Mouse (Mus musculus): Measurements from ENCODE around the gene Scube1. TPM values are rescaled to one million over a fixed set of nuclear protein-coding genes. Genes with fewer than 3 reads are reported as not detected.

The Scube1 gene
- total and polyA plus RNA-seq, 3 experiments, result not detected

DNA sequence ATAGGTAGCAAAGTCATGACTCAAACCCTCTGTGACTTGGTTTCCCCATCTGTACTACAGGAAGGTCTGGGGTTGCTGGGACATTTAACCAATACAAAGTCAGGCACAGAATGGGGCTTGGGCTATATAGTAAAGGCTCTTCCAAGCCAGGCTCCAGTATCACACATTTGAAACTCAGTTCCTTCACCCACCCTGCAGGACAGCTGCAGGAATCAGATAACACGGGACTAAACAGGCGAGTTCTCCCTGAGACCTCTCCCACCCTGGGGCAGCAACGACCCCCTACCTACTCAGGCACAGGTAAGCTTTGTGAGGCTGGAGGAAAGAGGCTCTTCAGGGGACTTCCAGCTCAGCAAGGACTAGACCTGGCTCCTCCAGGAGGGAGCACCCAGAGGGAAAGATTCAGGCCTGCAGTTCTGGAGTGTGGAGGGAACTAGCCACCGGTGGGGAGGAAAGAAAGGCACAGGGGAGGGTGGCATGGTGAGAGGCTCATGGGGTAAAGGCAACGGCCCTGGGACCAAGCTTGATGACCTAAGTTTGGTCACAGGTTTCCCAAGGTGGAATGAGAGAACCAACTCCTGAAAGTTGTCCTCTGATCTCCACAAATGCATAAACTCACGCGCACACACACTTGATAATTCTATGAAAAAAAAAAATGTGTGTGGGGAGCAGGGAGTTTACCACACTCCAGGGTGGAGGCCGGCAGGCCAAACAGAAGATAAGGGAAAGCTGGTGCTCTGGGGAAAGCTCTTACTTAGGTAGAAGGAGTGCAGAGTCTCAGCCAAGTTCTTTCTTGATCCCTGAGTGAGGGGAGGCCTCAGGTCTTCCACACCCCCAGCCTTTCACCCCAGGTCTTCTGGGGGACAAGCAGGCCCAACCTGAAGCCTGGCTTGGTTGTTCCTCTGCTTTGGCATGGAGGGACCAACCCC, 132.3 kb downstream of the Scube1 start:
- peaks cover 9 to 50% of the 10 kb centered on the region in 2 experiments for H3K36me3 ChIP-seq (replicated peaks in 1 of 2; ENCODE audit: control insufficient read depth in 1 of 2, insufficient read depth in 1 of 2, low read length in 1 of 2)
- DNase-seq (ENCODE audit: extremely low read depth), result no peak
- TF ChIP-seq USF1 (IDR thresholded peaks at IDR 0.05; ENCODE audit: low read depth, low read length) (no peak), RCOR1 (conservative IDR thresholded peaks at IDR 0.05; ENCODE audit: low read depth, low read length) (no peak), MYC (IDR thresholded peaks at IDR 0.05; ENCODE audit: low read depth, low read length) (no peak), E2F4 (IDR thresholded peaks at IDR 0.05; ENCODE audit: insufficient replicate concordance, low read depth, low read length) (no peak), RAD21 (IDR thresholded peaks at IDR 0.05; ENCODE audit: low read depth, low read length) (no peak), ZNF384 (IDR thresholded peaks at IDR 0.05; ENCODE audit: low read depth, low read length) (no peak), UBTF (IDR thresholded peaks at IDR 0.05; ENCODE audit: low read depth, low read length) (no peak), IRF4 (IDR thresholded peaks at IDR 0.05; ENCODE audit: low read depth, low read length) (no peak), MAFK (IDR thresholded peaks at IDR 0.05; ENCODE audit: insufficient replicate concordance, low read length) (no peak), MXI1 (IDR thresholded peaks at IDR 0.05; ENCODE audit: low read depth, low read length) (no peak), MAX (IDR thresholded peaks at IDR 0.05; ENCODE audit: low read length) (no peak), NELFE (IDR thresholded peaks at IDR 0.05; ENCODE audit: low read depth, low read length) (no peak), CHD2 (IDR thresholded peaks at IDR 0.05; ENCODE audit: low read length) (no peak), ZKSCAN1 (IDR thresholded peaks at IDR 0.05; ENCODE audit: borderline replicate concordance, low read depth, low read length) (no peak), KAT2A (IDR thresholded peaks at IDR 0.05; ENCODE audit: insufficient replicate concordance, low read length) (no peak), USF2 (conservative IDR thresholded peaks at IDR 0.05; ENCODE audit: low read depth, low read length) (no peak), ZC3H11A (IDR thresholded peaks at IDR 0.05; ENCODE audit: low read depth, low read length) (no peak), EP300 (IDR thresholded peaks at IDR 0.05; ENCODE audit: low read length) (no peak), TBP (conservative IDR thresholded peaks at IDR 0.05; ENCODE audit: low read depth, low read length) (no peak), NRF1 (IDR thresholded peaks at IDR 0.05; ENCODE audit: low read depth, low read length) (no peak)
- no peak overlapping the region for H3K4me2 ChIP-seq (ENCODE audit: insufficient read depth, low read depth, poor library complexity, severe bottlenecking)
- peaks cover 13% of the 10 kb centered on the region for H3K79me2 ChIP-seq (replicated peaks; ENCODE audit: control insufficient read depth, extremely low read depth, insufficient read depth, poor library complexity, severe bottlenecking)
- in situ Hi-C loops (cut with MboI; ENCODE audit: low pct_ligation_motif_present, low pct_unique_long_range_greater_than_20kb, low sequenced_read_pairs) (no loop called here), dilution Hi-C loops (cut with MboI; ENCODE audit: extremely low pct_ligation_motif_present, extremely low pct_unique_long_range_greater_than_20kb, low sequenced_read_pairs) (no loop called here)
- H3K27ac ChIP-seq (ENCODE audit: insufficient read depth, low read depth), result no peak overlapping the region
- H3K4me1 ChIP-seq (ENCODE audit: control insufficient read depth in 1 of 2, insufficient read depth in 2 of 2), result peaks cover 6 to 23% of the 10 kb centered on the region in 2 experiments; a peak in 3 of 4 replicates
- H3K9ac ChIP-seq (ENCODE audit: insufficient read depth, low read depth), result no peak overlapping the region
- H3K9me3 ChIP-seq (replicated peaks; ENCODE audit: low read length), result no peaks in the 10 kb centered on the region
- no peak overlapping the region for H3K4me3 ChIP-seq (replicated peaks in 1 of 3; ENCODE audit: low read depth in 2 of 3, low read length in 2 of 3, poor library complexity in 1 of 3)
- no peaks in the 10 kb centered on the region for H3K27me3 ChIP-seq (replicated peaks)

All from CH12.LX (cell line).